Mouse (Mus musculus) hindbrain, embryonic 10.5 days (tissue): ENCODE measurements around the gene Dtx3l. TPM values are rescaled to one million over a fixed set of nuclear protein-coding genes. Genes with fewer than 3 reads are reported as not detected.

Experiments
- DNase-seq: peaks from one replicate; pipeline ENCODE4 v3.0.0-alpha.2; 2017; ENCODE audit warnings: low spot score
- H3K27ac ChIP-seq: fragments of 300-500 bp; sonication (generic); 2 replicates; pipeline ENCODE4 v1.5.1; 2016; ENCODE audit warnings: mild to moderate bottlenecking, moderate library complexity
- H3K27me3 ChIP-seq: fragments of 300-500 bp; sonication (generic); 2 replicates; pipeline ENCODE4 v1.6.1; 2016; ENCODE audit warnings: mild to moderate bottlenecking; ENCODE audit not compliant: poor library complexity, insufficient read depth, severe bottlenecking
- H3K36me3 ChIP-seq: fragments of 300-500 bp; sonication (generic); 2 replicates; pipeline ENCODE4 v1.6.1; 2016; ENCODE audit warnings: mild to moderate bottlenecking, moderate library complexity
- H3K4me1 ChIP-seq: fragments of 300-500 bp; sonication (generic); replicated peaks from 2 replicates; pipeline ENCODE4 v1.6.1; 2016; ENCODE audit warnings: mild to moderate bottlenecking
- H3K4me3 ChIP-seq: fragments of 300-500 bp; sonication (generic); 2 replicates; pipeline ENCODE4 v1.5.1; 2016; ENCODE audit warnings: mild to moderate bottlenecking, moderate library complexity
- H3K9me3 ChIP-seq: fragments of 300-500 bp; sonication (generic); 2 replicates; pipeline ENCODE4 v1.6.1; 2016; ENCODE audit warnings: mild to moderate bottlenecking, moderate library complexity
- WGBS: fragments of 180-500 bp; shearing (Covaris S2); methylation state at CpG from one replicate; pipeline ENCODE4 v1.1.7; 2016; 5-methylcytosine and 5-hydroxymethylcytosine counted together
- polyA plus RNA-seq: library from polyadenylated mRNA; unstranded; fragments of >200 nt; fragmentation: Nextera tagmentation; extraction: Ambion mirVana; gene quantifications from 2 replicates; pipeline ENCODE4 v1.2.1, GENCODE M21; 2016

Gene Dtx3l
- polyA plus RNA-seq, 1 experiment from 2014 or later: 1.3 TPM

DNA sequence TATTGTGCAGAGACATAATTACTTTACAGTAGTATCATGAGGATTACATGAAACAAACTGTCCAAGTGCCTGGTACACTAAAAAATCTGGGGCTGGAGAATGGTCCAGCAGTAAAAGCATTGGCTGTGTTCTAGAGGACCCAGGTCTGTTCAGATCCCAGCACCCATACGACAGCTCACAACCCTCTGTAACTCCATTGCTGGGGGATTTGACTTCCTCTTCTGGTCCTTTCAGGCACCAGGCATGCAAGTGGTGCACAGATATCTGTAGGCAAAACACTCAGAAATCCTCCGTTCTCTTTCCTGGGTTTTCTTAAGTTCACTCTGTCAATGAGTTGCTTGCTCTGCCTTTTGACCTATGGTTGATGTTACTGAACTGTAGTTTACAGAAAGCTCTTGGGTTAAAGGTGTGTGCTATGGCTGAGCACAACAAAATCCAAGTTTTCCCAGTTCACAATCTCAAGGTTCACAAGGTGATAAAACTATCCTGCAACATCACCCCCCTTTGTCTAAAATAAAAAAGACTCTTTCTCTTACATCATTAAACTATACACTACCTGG lies 17.2 kb downstream of the Dtx3l start:
- H3K27me3 ChIP-seq: no peaks in the 10 kb centered on the region
- WGBS: 84% methylated on average over 2 of the region's 2 CpGs
- no peak for DNase-seq
- H3K9me3 ChIP-seq: no peaks in the 10 kb centered on the region
- no peak overlapping the region for H3K27ac ChIP-seq
- no peaks in the 10 kb centered on the region for H3K4me1 ChIP-seq
- H3K36me3 ChIP-seq: no peaks in the 10 kb centered on the region
- H3K4me3 ChIP-seq: no peak overlapping the region

- Histone ChIP-seq H3K27me3 (no peaks in the 10 kb centered on the region), H3K9me3 (no peaks in the 10 kb centered on the region), H3K27ac (no peak overlapping the region), H3K4me1 (no peaks in the 10 kb centered on the region), H3K36me3 (no peaks in the 10 kb centered on the region), H3K4me3 (no peak overlapping the region)
- no peak for DNase-seq
- WGBS: 88% methylated on average over 6 of the region's 6 CpGs
These were observed 20.0 kb downstream of the Dtx3l start for GRCm38 (mm10) chr16:35918721-35919543.

DNA sequence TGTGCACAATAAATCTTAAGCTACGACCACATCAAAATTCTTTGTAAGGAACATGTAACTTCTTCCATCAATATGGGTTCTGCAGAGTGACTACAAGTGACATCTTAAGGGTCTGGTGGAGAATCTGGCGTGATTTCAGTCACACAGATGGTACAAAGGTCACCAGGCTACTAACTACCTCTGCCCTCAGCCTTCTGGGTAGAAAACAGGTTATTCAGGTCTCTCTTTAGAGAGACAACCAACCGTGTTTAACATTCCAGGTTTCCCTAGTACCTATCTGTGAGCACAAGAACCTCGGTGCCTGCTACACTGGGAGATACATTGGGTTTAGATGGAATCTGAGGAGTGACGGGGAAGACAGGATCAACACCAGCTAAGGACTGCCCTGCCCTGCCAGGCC lies 24.6 kb downstream of the Dtx3l start:
- no peaks in the 10 kb centered on the region for H3K4me1 ChIP-seq
- H3K27me3 ChIP-seq: no peaks in the 10 kb centered on the region
- H3K9me3 ChIP-seq: no peaks in the 10 kb centered on the region
- no peak for DNase-seq
- H3K36me3 ChIP-seq: no peaks in the 10 kb centered on the region
- WGBS: 69% methylated on average over 5 of the region's 5 CpGs
- no peak overlapping the region for H3K27ac ChIP-seq
- H3K4me3 ChIP-seq: no peak overlapping the region

- Histone ChIP-seq H3K9me3 (0 out of 2 replicates have a peak, but pooled peaks cover 3% of the 10 kb centered on the region), H3K27ac (no peak overlapping the region), H3K4me1 (no peaks in the 10 kb centered on the region), H3K36me3 (no peaks in the 10 kb centered on the region), H3K4me3 (no peak overlapping the region), H3K27me3 (no peaks in the 10 kb centered on the region)
- no peak for DNase-seq
- WGBS: 68% methylated on average over 1 of the region's 1 CpGs
These were observed 25.4 kb downstream of the Dtx3l start for GRCm38 (mm10) chr16:35913526-35913925.

GRCm38 (mm10) chr16:35911449-35911848 lies 27.5 kb downstream of the Dtx3l start:
- DNase-seq: no peak
- Histone ChIP-seq H3K9me3 (0 out of 2 replicates have a peak, but pooled peaks cover 3% of the 10 kb centered on the region), H3K4me1 (peaks cover 7% of the 10 kb centered on the region; the same call in 1 of the 2 replicates), H3K27ac (no peak overlapping the region), H3K36me3 (no peaks in the 10 kb centered on the region), H3K4me3 (no peak overlapping the region), H3K27me3 (no peaks in the 10 kb centered on the region)
- 81% methylated on average over 3 of the region's 3 CpGs for WGBS

DNA sequence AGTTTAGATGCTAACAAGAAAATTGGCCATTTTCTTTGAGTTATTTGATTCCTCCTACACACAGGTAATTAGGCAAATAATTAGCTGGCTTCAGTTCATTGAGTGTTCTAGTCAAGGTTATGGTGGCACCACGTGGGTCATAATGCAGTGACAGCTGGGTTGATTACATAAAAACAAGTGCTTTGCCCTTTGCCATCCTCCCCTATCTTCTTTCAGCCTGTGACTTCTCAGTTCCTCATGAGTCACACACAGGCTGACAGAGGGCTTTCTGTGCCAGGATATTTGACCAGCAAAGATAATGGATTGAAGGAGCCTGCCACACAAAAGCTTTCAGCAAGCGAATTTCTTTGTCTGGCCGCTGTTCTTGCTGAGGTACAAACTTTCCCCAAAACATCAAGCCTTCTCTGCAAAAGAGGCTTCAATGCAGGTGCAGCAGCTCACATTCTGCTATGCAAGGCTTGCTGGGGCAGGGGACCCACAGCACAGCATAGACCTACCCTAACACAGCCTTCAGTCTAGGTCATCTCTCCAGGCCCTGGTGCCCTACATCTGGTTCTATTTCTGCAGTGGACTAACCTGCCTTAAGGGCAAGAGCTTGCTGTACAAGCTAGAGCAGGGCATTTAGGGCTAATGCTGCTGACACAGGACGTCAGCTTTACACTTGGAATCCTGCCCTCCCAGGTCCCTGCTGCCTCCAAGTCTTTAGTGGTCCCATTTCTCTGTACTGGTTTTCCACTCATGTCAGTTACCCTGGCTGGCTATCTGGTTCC lies 31.3 kb downstream of the Dtx3l start:
- no peak for DNase-seq
- Histone ChIP-seq H3K36me3 (no peaks in the 10 kb centered on the region), H3K27ac (no peak overlapping the region), H3K4me1 (peaks cover 7% of the 10 kb centered on the region; the same call in 1 of the 2 replicates), H3K9me3 (0 out of 2 replicates have a peak, but pooled peaks cover 3% of the 10 kb centered on the region), H3K4me3 (no peak overlapping the region), H3K27me3 (no peaks in the 10 kb centered on the region)
- WGBS: 55% methylated on average over 4 of the region's 4 CpGs

DNA sequence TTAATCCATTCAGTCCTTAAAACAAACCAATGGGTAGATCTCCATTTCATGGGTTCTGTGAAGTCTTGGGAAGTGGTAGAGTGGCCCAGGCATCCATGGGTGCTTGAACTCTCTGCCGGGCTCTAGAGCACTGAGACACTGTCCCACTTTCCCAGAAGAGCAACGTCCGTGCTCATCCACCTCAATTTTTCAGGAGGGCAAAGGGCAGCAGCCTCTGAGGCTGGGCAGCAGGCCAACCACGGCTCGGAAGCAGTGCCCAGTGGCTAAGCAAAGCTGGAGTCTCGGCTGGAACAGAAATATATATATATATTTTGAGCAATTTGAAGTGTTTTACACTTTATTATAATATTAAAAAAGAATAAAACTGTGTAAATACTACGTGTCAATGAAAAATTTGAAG lies 32.1 kb downstream of the Dtx3l start:
- Histone ChIP-seq H3K27ac (no peak overlapping the region), H3K36me3 (no peaks in the 10 kb centered on the region), H3K4me3 (no peak overlapping the region), H3K27me3 (no peaks in the 10 kb centered on the region), H3K4me1 (peaks cover 7% of the 10 kb centered on the region; the same call in 1 of the 2 replicates), H3K9me3 (0 out of 2 replicates have a peak, but pooled peaks cover 3% of the 10 kb centered on the region)
- 78% methylated on average over 7 of the region's 7 CpGs for WGBS
- no peak for DNase-seq

DNA sequence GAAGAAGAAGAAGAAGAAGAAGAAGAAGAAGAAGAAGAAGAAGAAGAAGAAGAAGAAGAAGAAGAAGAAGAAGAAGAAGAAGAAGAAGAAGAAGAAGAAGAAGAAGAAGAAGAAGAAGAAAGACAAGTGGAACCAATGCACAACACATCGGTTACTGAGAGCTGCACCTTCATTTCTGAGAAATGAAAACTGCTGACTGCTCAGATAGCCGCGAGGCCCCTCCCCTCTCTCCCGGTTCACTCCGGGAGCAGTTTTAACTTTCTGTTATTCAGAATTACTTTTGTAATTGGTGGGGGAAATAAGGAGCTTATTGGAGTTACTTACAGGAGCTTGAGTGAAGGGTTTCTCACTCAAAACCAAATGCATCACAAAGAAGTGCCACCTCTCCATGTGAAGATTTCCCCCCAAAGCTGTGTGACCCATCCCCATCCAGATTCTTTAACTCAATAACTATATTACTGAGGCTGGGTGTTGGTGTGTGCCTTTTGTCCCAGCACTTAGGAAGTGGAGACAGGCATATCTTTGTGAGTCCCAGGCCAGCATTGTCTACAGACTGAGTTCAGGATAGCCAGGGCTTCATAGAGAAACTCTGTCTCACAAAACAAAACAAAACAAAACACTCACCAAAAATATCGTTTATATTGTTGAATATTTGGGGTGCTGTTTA lies 33.0 kb downstream of the Dtx3l start:
- WGBS: 83% methylated on average over 6 of the region's 6 CpGs
- H3K27me3 ChIP-seq: no peaks in the 10 kb centered on the region
- H3K27ac ChIP-seq: no peak overlapping the region
- H3K4me1 ChIP-seq: peaks cover 7% of the 10 kb centered on the region; the same call in 1 of the 2 replicates
- no peak overlapping the region for H3K4me3 ChIP-seq
- 0 out of 2 replicates have a peak, but pooled peaks cover 3% of the 10 kb centered on the region for H3K9me3 ChIP-seq
- no peak for DNase-seq
- H3K36me3 ChIP-seq: no peaks in the 10 kb centered on the region

- peaks cover 7% of the 10 kb centered on the region; the same call in 1 of the 2 replicates for H3K4me1 ChIP-seq
- no peak overlapping the region for H3K4me3 ChIP-seq
- no peaks in the 10 kb centered on the region for H3K36me3 ChIP-seq
- no peak for DNase-seq
- H3K27ac ChIP-seq: no peak overlapping the region
- H3K9me3 ChIP-seq: 0 out of 2 replicates have a peak, but pooled peaks cover 3% of the 10 kb centered on the region
- 83% methylated on average over 3 of the region's 3 CpGs for WGBS
- H3K27me3 ChIP-seq: no peaks in the 10 kb centered on the region
These were observed 33.6 kb downstream of the Dtx3l start for GRCm38 (mm10) chr16:35905355-35905754.

DNA sequence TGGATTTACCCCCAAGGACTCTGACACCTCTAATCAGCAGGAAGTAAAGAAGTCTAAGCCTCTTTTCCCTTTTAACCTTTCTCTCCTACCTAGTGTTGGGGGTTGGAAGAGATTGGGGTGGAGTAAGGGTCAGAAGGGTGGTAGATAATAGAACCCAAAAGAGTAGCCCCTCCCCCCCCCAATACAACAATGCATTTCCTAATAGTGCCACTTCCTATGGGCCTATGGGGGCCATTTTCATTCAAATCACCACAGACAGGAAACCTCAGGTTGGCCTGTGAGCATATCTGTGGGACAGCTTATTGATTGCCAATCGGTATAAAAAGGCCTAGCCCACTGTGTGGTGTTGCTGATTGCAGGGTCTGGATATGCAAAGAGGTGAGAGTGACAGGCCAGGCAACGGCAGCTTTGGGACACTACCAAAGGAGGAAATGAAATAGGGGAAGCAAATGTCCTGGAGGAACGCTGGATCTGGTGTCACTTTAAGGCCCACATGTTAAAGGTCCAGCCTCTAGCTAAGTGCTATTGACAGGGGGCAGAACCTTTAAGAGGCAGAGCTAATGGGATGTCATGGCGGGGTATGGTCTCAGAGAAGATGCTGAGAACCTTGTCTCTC lies 34.7 kb downstream of the Dtx3l start:
- H3K27ac ChIP-seq: no peak overlapping the region
- H3K4me1 ChIP-seq: peaks cover 7% of the 10 kb centered on the region; the same call in 1 of the 2 replicates
- WGBS: 76% methylated on average over 4 of the region's 4 CpGs

GRCm38 (mm10) chr16:35903014-35903640 lies 35.8 kb downstream of the Dtx3l start:
- DNase-seq: no peak
- Histone ChIP-seq H3K4me1 (peaks cover 7% of the 10 kb centered on the region; the same call in 1 of the 2 replicates), H3K4me3 (no peak overlapping the region), H3K9me3 (no peaks in the 10 kb centered on the region), H3K36me3 (no peaks in the 10 kb centered on the region), H3K27me3 (no peaks in the 10 kb centered on the region), H3K27ac (no peak overlapping the region)
- WGBS: 85% methylated on average over 6 of the region's 6 CpGs

More for the DNA sequence above, 34.7 kb downstream of the Dtx3l start:
- 0 out of 2 replicates have a peak, but pooled peaks cover 3% of the 10 kb centered on the region for H3K9me3 ChIP-seq
- no peaks in the 10 kb centered on the region for H3K27me3 ChIP-seq
- H3K36me3 ChIP-seq: no peaks in the 10 kb centered on the region
- H3K4me3 ChIP-seq: no peak overlapping the region
- no peak for DNase-seq
